Mouse (Mus musculus) common myeloid progenitor, adult 5-6 weeks (primary cell): ENCODE data around the gene Prpmp5. TPM values are rescaled to one million over a fixed set of nuclear protein-coding genes. Genes with fewer than 3 reads are reported as not detected.
"Not testable (repeated sequence)": the region's sequence is repeated elsewhere in the genome, so short reads cannot be mapped to it uniquely, and the experiment has no call there.

ENCODE experiments used
- ATAC-seq: replicated peaks from 2 replicates; pipeline ENCODE4 v1.8.0; 2016; ENCODE audit warnings: low read depth, mild to moderate bottlenecking, moderate TSS enrichment, inconsistent platforms; ENCODE audit not compliant: poor library complexity, severe bottlenecking
- total RNA-seq: library from RNA; stranded (forward); fragments of 200-1000, 187-1606 nt; gene quantifications from 2 replicates; pipeline ENCODE4 v1.2.3, GENCODE M21; 2017

Prpmp5 gene
- total RNA-seq = not detected in 2 replicates

GRCm38 (mm10) chr6:132314657-132315056, at the start of gene Prpmp5:
TSS of gene Prpmp5 (minus strand) at chr6:132314757.
- ATAC-seq = not testable (repeated sequence)

- not testable (repeated sequence) for ATAC-seq
Observed at GRCm38 (mm10) chr6:132364034-132364433, 49.5 kb upstream of the Prpmp5 start, which contains the start of gene Gm8882. TSS of gene Gm8882 (minus strand) at chr6:132364134.

Other genes with a start within 250 kb of the Prpmp5 start
- not detected in 2 replicates for gene Prb1, start 104.2 kb downstream of the Prpmp5 start, total RNA-seq
- not detected in 2 replicates for gene Gm8882, start 49.4 kb upstream of the Prpmp5 start, total RNA-seq